Mouse (Mus musculus): ENCODE measurements around the gene Ranbp10. TPM values are rescaled to one million over a fixed set of nuclear protein-coding genes. Genes with fewer than 3 reads are reported as not detected.

The Ranbp10 gene
- total RNA-seq (2021) (10 to 100 TPM; 18.0 to 18.5 TPM), polyA plus RNA-seq (2012; rRNA removed) (20.0 and 22.3 TPM in 2 replicates)
- long read RNA-seq, full-length matches to known transcripts = 5 of 17 reads
- long read RNA-seq, partial matches to known transcripts = 11 of 17 reads
- long read RNA-seq, other reads (novel, unspliced or antisense) = 1 of 17 reads

DNA sequence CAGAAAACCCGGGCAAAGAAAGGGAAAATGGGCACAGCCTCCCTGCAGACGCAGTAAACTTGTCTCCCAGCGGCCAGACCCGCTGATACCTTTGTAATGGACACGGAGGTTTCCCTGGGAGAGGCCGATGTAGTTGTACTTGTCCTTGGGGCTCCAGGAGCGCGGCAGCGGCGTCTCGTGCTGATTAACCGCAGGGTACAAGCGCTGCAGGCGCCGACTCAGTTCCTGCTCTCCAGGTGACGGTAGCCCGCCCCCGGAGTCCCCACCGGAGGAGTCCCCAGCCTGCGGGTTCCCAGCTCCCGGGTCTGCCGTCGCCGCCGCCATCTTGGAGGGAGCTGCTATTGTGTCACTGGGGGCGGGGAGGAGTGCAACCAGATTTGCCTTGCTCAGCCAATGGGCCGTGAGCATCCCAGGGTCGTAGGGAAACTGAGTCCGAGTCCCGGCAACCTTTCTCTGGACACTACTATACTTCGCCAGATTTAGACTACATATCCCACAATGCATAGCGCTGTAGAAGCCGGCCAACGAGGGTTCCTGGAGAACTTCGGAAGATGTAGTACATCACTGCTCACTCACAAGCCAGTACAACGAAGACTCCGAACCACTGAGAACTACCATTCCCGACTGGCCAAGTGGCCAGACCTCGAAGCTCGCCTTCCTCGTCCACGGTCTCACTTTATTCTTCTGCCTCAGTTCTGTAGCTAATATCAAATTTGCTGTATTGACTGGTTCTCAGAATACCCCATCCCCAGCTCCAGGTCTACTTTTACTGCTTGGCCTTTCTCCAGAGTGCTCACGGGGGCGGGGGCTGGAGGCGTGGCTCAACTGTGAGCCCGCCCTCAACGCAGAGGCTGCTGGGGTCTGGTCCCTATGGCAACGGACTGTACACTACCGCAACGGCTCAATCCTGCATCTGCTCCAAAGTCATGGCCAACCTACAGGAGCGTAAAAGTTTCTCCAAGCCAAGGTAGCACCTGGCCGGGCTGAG lies at the start of gene Ranbp10, which contains the start of gene Tsnaxip1:
Gene Ranbp10 (minus strand): TSS at position 490 of the 988 bp plus-strand sequence.
Gene Tsnaxip1 (plus strand): TSS at position 871 of the 988 bp plus-strand sequence.
- Histone ChIP-seq H3K4me1 (ENCODE audit: control insufficient read depth, insufficient read depth, low read length) (peaks cover 4% of the 10 kb centered on the region), H3K27ac (peak within 1 kb of the TSS; percentile 83), H3K27me3 (ENCODE audit: control insufficient read depth, insufficient read depth, low read length) (no peaks in the 10 kb centered on the region), H3K36me3 (ENCODE audit: control insufficient read depth, insufficient read depth, low read length) (peaks cover 8% of the 10 kb centered on the region; the same call in 1 of the 2 replicates), H3K79me2 (replicated peaks; ENCODE audit: control insufficient read depth, insufficient read depth, low read length) (peaks cover 1% of the 10 kb centered on the region), H3K4me3 (peak within 1 kb of the TSS; percentile 88), H3K9ac (ENCODE audit: low read depth, low read length) (peak within 1 kb of the TSS; percentile 80)
- peak; percentile 93 to 98 for DNase-seq
- WGBS = 1% methylated on average over 52 of the region's 52 CpGs
- intact Hi-C loops (cut with DNase I) = loop anchor here (2.0 to 5.0 kb wide), 3 partner anchors 26 to 112 kb away; partner anchors contain the start of genes Cenpt and Gfod2
- TF ChIP-seq POLR2A (IDR thresholded peaks at IDR 0.05; ENCODE audit: insufficient read depth, low read depth, low read length) = peak; percentile 87
- 0 out of 2 replicates have a peak, but pooled peaks have one; percentile 40 for TF ChIP-seq EP300 (IDR thresholded peaks at IDR 0.05; ENCODE audit: insufficient read depth, low read depth, low read length)
- no peak for TF ChIP-seq CTCF (IDR thresholded peaks at IDR 0.05)

DNA sequence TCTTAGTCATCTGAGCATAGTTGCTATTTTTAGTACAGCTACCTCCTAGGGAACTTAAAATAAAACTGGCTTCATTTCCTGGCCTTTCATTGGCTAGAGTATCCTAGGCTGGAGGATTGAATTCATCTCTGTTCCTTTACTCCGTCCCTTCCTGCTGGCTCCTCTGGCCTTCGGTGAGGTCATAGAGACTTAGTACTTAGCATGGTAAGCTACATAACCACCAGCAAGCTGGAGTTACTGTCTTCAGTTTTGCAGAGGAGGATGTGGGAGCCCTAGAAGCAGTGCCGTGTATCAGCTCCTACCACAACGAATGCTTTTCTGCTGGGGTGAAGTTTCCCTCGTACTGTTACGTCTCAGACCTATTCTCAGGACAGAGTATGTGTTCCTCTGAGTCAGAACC lies 47.2 kb upstream of the Ranbp10 start:
- peak overlapping the region; percentile 4; the same call in 1 of the 2 replicates for H3K4me3 ChIP-seq
- no peaks in the 10 kb centered on the region; the same call in none of the 2 replicates for H3K79me2 ChIP-seq (replicated peaks; ENCODE audit: control insufficient read depth, insufficient read depth, low read length)
- H3K4me1 ChIP-seq (ENCODE audit: control insufficient read depth, insufficient read depth, low read length) = peaks cover 16% of the 10 kb centered on the region
- intact Hi-C loops (cut with DNase I) = no loop called here
- peak in 1 of 2 experiments; percentile 52 for DNase-seq
- 11% methylated on average over 6 of the region's 6 CpGs for WGBS
- TF ChIP-seq CTCF (IDR thresholded peaks at IDR 0.05) (no peak), POLR2A (IDR thresholded peaks at IDR 0.05; ENCODE audit: insufficient read depth, low read depth, low read length) (no peak), EP300 (IDR thresholded peaks at IDR 0.05; ENCODE audit: insufficient read depth, low read depth, low read length) (no peak)
- peak overlapping the region; percentile 11; the same call in 1 of the 2 replicates for H3K9ac ChIP-seq (ENCODE audit: low read depth, low read length)
- peaks cover 15% of the 10 kb centered on the region for H3K36me3 ChIP-seq (ENCODE audit: control insufficient read depth, insufficient read depth, low read length)
- H3K27me3 ChIP-seq (ENCODE audit: control insufficient read depth, insufficient read depth, low read length) = no peaks in the 10 kb centered on the region
- peak overlapping the region; percentile 80 for H3K27ac ChIP-seq

DNA sequence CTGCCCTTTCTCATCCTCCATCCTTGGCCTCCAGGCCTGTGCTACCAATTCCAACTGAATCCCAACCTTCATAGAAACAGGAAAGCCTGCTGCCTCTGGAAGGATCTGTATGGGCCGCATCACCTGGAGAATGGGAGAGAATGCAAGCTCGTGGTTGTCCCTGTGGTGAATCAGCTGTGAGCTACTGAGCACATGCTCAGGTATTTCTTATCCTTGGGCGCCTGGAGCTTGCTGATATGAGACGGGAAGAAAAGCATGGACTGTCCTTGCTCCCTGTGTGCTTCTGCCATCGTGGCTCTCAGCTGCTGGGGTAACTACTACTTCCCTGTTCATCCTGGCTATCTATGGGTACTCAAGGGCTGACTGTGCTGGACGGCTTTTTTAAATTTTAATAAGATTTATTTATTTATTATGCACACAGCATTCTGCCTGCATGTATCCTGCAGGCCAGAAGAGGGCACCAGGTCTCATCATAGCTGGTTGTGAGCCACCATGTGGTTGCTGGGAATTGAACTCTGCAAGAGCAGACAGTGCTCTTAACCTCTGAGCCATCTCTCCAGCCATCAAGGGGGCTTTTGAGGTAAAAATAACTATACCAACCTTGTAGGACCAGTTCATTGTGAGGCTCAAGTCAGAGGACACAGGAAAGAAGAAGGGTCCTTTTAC lies 39.3 kb upstream of the Ranbp10 start:
- no peak overlapping the region for H3K4me3 ChIP-seq
- no peak overlapping the region for H3K27ac ChIP-seq
- 82% methylated on average over 6 of the region's 6 CpGs for WGBS
- H3K27me3 ChIP-seq (ENCODE audit: control insufficient read depth, insufficient read depth, low read length) = no peaks in the 10 kb centered on the region
- no peak for DNase-seq
- no peak overlapping the region for H3K9ac ChIP-seq (ENCODE audit: low read depth, low read length)
- intact Hi-C loops (cut with DNase I) = no loop called here
- TF ChIP-seq EP300 (IDR thresholded peaks at IDR 0.05; ENCODE audit: insufficient read depth, low read depth, low read length) (no peak), POLR2A (IDR thresholded peaks at IDR 0.05; ENCODE audit: insufficient read depth, low read depth, low read length) (no peak), CTCF (IDR thresholded peaks at IDR 0.05) (peak; percentile 44)
- H3K36me3 ChIP-seq (ENCODE audit: control insufficient read depth, insufficient read depth, low read length) = peaks cover 4% of the 10 kb centered on the region; the same call in 1 of the 2 replicates
- H3K79me2 ChIP-seq (replicated peaks; ENCODE audit: control insufficient read depth, insufficient read depth, low read length) = peaks cover 5% of the 10 kb centered on the region
- H3K4me1 ChIP-seq (ENCODE audit: control insufficient read depth, insufficient read depth, low read length) = peaks cover 2% of the 10 kb centered on the region

DNA sequence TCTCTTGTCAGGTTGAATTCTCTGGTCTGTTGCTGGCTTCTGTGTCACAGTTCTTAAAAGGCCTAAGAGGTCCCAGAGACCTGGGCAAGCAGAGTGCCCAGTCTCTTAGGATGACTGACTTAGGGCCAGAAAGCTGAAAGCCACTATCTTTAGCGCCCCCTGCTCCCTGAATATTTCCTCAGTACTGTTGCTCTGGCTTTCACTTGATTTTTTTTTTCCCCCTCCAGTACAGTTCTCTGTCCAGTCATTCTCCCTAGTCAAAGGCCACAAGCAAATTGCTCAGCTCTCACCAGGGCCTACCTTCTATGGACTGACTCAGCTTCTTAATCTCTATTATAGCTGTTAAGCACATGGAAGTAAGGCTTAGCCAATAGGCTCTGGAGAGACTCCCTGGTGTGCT lies 34.8 kb upstream of the Ranbp10 start:
- H3K4me1 ChIP-seq (ENCODE audit: control insufficient read depth, insufficient read depth, low read length) = peaks cover 3% of the 10 kb centered on the region
- 0 out of 2 replicates have a peak, but pooled peaks cover 1% of the 10 kb centered on the region for H3K79me2 ChIP-seq (replicated peaks; ENCODE audit: control insufficient read depth, insufficient read depth, low read length)
- H3K36me3 ChIP-seq (ENCODE audit: control insufficient read depth, insufficient read depth, low read length) = peaks cover 1% of the 10 kb centered on the region
- 11% methylated on average over 1 of the region's 1 CpGs for WGBS
- no peaks in the 10 kb centered on the region for H3K27me3 ChIP-seq (ENCODE audit: control insufficient read depth, insufficient read depth, low read length)
- no peak overlapping the region; the same call in 1 of the 2 replicates for H3K27ac ChIP-seq
- intact Hi-C loops (cut with DNase I) = loop anchor here (2.0 kb wide), 2 partner anchors 19 to 37 kb away; partner anchors contain the start of gene Edc4
- TF ChIP-seq CTCF (IDR thresholded peaks at IDR 0.05) = peak; percentile 30
- no peak for TF ChIP-seq EP300 (IDR thresholded peaks at IDR 0.05; ENCODE audit: insufficient read depth, low read depth, low read length)
- TF ChIP-seq POLR2A (IDR thresholded peaks at IDR 0.05; ENCODE audit: insufficient read depth, low read depth, low read length) = no peak
- H3K4me3 ChIP-seq = no peak overlapping the region
- no peak for DNase-seq
- no peak overlapping the region for H3K9ac ChIP-seq (ENCODE audit: low read depth, low read length)
